Mouse (Mus musculus) liver, adult 2 months (tissue): ENCODE measurements around the gene Zdhhc9.

Experiments used
- CTCF ChIP-seq: fragments of 200-500 bp; IDR thresholded peaks from 2 replicates; pipeline ENCODE4 v1.5.1; 2011; ENCODE audit warnings: low read depth, low read length, control low read depth
- POLR2A ChIP-seq: fragments of 200-500 bp; IDR thresholded peaks from 2 replicates; pipeline ENCODE4 v1.6.1; 2011; ENCODE audit warnings: low read length, control low read depth; ENCODE audit not compliant: insufficient read depth; ENCODE audit errors: extremely low read depth

DNA sequence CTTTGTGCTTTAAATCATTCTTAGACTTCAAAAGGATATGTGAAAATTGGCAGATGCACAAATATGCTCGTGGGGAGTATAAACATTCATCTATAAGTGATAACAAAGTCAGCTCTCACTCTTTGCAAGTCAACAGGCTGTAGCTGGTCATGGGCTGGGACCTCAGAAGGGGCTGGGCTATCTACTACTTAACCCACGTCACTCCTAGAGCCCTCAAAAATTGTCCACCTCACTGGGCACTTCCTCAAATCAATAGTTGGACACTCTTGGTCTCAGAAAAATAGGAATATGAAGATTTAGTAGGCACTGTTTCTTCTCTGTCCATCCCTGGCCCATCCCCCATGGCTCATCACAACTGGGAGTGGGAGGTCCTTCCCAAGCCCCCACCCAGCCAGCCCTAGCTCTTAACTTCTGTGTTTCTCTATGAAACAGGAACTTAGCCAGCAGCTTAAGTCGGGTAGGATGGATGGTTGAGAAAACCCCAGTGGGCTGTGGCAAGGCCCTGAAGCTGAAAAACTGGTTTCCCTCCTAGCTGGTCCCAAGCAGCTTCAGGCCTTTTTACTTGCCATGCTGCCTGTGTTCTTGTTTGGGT lies 68.3 kb downstream of the Zdhhc9 start:
- no peak for TF ChIP-seq CTCF
- TF ChIP-seq POLR2A: no peak
